Mouse (Mus musculus): ENCODE results near the gene Uxs1.
A peak's percentile ranks its signal among the peaks of the same experiment; 100 is the strongest.

Gene Uxs1

DNA sequence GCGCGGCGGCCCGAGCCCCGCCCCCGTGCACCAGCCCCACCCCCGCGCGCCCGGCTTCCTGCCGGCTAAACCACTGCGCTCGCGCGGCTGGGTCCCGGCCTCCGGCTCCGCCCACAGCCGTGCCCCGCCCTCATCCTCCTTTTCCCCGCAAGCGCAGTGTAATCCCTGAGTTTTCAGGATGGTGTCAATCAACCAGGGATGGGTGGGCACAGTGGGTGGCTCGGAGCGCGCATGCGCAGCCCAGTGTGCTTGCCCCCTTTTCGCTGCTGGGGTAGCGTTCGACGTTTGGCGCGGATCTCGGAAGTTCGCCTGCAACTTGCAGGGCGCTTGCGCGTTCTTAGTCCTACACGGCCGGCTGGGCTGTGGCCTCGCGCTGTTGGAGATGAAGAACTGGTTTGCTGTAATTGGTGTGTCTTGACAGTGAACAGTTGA, at the start of gene Uxs1:
Gene Uxs1, minus strand, starts transcription at position 38 of the 432 bp plus-strand sequence.
- peak; percentile 99 for DNase-seq

DNA sequence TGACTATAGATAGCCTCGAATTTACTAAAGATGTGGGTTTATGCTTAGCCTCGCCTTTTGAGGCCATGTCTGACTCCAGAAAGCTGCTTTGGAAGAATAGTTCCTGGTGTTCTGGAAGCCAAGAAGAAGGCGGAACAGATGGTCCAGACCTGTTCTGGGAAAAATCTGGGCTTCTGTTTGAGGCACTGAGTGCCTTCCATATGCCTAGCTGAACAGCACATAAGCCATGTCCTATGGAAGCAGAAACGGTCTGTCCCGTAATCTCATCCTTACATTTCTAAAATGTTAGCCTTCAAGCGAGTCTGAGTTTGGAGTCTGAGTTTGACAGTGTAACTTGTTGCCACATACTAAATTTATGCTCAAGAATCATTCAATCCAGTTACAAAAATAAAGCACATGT, 49.6 kb upstream of the Uxs1 start:
- DNase-seq, result no peak

DNA sequence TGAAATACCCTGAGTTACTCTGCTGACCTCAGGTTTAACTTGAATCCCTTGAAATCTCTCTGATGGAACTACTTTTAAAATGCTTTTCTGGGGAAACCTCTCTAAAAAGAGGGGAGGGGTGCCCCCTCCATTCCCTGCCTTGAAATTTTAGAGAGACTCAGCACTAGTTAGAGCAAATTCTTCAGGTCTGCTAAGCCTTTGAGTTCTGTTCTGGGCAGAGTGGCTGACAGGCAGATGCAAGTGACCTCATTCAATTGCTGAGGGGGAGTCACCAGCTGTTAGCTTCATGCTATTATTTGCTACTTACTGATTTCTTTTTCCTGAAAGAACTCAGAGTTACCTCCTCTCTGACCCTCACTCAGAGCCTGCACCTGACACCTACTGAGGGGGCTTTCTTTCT, 43.5 kb upstream of the Uxs1 start:
- DNase-seq, result no peak

DNA sequence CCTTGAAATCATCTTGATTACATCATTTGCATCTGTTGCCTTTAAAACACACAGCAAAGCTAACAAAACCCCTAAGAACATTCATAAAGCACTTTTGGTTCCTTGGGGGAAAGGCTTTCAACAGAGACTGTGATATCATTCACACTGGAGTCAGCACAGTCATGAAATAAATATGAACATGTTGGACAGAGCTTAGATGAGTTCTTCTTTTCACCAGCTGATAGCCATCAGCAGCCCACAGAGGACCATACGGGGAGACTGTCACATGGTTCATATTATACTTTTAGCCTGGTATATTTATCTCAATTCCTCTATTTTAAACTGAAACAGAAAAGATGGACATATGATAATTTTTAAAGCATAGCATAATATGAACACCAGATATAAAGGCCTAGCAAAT, 40.9 kb upstream of the Uxs1 start:
- no peak for DNase-seq

DNA sequence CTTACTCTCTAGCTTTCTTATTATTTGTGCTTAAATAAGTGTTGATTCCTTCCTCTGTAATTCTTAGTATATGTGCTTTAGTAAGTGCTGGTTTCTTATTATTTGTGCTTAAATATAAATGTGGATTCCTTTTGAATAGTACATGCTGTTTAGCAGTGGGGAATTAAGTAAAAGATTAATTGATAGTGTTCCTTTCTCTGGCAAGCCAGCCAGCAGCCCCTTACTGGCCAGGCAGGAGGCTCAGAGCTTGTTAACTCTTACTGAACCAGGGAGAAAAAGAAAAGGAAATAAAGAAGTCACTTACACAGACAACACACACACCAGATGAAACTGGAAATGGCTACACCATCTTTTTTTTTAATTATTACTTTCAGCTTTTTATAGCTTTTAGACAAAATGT, 37.2 kb upstream of the Uxs1 start:
- no peak for DNase-seq

DNA sequence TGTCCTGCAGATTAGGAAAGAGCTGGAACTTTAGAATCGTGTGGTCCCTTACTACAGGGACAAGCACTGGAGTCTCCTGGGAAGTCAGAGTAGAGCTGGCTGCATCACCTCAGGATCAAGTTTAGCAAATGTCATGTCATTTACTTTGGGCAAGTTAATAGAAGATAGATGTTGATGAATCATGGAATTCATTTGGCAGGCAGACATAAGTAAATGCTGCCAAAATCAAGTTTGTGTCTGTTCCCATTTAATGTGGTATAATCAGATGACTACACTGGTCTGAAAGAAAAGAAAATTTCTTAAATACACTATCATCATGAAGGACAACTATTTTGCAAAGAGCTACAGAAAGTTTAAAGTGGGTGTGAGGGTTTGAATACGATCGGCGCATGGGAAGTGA, 35.0 kb upstream of the Uxs1 start:
- DNase-seq, result no peak

DNA sequence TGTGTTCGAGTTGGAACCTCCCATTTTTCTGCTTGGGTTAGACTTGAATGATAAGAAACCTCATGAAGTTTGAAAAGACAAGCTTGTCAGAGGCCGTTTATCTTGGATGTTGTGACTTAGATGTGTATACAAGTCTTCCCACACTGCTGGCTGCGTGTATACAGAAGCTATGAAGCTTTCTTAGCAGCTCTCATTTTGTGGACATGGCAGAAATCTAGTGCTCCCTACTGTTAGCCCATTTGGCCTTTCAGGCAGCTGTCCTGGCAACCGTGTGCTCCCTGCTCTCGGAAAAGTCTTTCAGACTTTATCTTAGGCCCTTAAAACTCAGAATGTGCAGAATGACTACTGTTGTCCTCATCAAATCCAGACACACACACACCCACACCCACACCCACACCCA, 31.4 kb upstream of the Uxs1 start:
- DNase-seq, result no peak

DNA sequence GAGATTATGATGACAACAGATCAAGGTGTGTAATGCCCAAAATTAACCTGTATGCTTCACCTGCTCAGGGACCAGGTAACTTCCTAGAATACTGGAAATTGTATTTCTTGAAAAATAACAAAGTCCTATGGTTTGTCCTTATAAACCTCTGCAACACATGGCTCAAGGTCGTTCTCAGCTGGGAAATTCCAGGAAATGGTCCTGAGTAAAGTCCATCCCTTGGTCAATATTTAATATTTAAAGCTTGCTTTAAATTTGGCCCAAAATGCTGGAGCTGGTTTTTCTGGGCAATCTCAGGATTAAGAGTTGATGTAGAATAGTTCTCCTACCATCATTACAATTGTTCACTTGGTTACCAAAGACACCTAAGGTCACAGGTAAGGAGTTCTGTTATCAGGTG, 30.1 kb upstream of the Uxs1 start:
- no peak for DNase-seq

DNA sequence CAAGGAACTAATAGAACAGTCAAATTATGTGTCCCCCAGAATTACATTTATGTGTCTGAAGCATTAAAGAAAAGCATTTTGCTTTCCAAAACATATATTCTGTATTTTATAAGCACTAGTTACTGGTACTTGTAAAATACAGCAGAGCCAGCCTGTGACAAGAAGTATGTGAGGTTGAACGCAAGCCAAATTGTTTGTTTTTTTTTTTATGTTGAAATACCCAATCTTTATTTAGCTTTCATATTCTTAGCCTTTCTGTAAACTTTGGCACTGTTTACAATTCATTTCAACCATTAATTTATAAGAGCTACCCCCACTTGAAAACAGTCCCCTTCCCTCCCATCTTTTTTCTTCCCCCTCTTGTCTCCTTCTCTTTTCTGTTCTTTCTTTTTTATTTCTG, 28.0 kb upstream of the Uxs1 start:
- DNase-seq, result no peak

DNA sequence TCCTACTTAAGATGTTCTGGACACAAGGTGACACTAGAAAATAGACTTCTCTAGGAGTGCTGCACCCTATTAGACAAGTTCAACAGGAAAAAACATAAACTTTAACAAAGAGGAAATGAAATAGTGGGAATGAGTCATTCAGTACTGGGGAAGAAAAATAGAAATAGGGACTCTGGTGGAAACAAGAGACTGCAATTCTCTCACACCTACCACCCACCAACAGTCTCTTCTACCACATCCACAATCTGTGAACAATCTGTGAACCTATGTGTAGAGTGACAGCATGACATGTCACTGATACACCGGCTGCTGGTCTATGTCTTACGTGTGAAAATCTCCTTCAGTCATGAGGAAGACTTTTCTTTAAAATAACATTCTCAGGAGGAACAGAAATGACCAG, 15.8 kb upstream of the Uxs1 start:
- DNase-seq, result no peak

DNA sequence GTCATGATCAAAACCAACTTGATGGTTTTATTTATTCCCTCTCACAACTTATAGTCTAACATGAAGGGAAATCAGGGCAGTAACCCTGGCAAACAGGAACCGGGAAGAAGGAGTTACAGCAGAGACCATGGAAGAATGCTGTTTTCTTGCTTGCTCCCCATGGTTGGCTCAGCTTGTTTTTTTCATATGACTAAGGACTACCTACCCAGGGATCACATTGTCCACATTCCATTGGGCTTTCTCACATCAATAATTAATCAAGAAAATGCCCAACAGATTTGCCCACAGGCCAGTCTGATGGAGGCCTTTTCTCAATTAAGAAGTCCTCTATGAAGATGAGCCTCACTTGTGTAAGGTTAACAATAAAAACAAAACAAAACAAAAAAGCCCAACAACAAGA, 9.6 kb upstream of the Uxs1 start:
- no peak for DNase-seq

DNA sequence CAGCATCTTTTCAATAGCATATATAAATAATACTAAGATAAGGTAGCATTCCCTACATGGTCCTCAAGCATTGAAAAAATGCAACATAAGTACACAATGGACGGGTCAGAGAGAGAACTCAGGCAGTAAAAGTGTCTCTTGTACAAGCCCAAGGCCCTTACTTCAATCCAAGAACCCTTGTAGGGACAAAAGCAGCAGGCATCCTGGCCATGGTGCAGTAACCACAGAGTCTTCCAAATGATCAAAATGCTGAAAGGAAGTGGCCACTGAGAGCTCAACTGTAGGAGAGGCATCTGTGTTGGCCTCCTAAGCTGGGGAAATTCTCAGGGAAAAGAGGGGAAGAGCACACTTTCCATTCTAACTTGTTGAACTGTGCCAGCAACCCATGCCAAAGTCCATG, 2.5 kb upstream of the Uxs1 start:
- DNase-seq, result no peak

DNA sequence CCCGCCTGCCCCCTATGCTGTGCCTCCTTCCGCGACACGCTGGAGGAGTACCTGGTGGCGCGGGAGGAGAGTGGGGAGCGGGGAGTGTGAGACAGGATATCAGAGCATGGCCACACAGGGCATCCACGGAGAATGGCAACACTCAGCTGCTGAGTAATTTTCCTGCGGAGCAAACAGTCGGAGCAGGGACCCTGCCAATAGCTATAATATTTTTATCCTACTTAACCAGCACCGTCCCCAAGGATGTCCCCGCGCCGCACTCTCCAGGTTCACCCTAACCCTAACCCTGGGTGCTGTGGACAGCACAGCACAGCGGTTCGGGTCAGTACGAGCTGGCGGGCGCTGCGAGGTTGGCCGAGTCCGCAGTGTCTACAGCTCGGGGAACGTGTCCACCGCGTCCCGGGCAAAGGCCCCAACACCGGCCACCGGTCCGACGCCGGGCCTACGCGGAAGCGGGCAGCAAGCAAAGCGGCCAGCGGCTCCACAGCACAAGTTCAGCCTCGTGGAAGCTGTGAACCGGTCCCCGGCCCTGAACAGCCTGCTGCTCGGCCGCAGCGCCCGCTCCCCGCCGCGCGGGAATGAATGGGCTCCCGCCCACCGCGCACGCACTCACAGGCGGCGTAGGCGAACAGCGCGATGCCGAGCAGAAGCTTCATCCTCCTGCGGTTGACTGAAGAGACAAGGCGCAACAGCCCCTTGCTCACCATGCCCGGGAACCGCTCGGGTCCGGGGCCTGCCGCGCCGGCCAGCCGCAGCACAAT, 418 bp downstream of the Uxs1 start:
- peak; percentile 35 to 36 for DNase-seq

DNA sequence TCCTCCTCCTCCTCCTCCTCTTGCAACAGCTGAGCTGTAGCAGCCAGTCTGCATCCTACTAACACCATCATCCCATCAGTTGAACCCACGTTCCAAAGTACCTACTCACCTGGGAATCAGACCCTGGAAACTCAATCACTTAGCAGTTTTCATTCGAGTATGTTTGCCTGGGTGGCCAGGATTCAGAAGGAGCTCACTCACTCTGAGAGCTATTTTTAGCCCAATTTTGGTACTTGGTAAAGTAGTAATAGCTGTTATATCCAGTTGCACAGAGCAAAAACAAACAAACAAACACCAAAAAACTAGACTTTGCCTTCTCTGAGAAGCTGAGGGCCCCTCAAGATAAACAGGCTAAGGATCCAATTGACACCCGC, 985 bp downstream of the Uxs1 start:
- no peak for DNase-seq

DNA sequence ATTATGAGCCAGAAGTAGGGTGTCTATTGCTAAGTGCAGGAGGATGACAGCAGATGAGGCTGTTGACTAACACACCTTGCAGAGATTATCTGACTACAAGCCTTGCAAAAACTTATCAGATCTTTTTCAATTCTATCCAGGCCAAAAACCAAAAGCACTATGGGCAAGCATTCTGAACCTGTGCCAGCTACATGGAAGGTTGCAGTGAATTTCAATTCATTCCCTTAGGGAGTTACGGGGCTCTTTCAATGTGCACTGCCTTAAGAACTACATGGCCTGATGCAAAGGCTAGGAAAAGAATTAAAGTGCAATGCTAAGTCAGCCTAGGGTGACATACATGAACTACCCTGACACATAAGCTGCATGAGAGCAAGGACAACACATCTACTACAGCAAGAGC, 4.2 kb downstream of the Uxs1 start:
- no peak for DNase-seq

DNA sequence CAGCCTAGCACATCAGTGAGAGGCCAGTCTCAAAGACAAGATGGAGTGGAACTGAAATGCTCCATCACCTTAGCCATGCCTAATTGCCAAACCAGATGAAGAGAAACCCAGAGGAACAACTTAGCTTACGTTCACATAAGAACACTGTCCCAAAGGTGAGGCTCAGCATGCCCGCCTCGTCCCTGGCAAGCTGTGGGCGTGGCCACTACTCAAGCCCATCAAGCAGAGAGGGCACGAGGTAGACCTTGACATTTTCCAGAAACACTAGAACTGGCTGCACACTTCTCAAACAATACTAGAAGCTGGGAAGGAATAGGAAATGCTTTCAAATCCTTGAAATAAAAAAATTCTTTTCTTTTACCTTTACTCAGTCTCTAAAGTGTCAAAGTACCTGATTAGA, 5.0 kb downstream of the Uxs1 start:
- DNase-seq, result no peak

DNA sequence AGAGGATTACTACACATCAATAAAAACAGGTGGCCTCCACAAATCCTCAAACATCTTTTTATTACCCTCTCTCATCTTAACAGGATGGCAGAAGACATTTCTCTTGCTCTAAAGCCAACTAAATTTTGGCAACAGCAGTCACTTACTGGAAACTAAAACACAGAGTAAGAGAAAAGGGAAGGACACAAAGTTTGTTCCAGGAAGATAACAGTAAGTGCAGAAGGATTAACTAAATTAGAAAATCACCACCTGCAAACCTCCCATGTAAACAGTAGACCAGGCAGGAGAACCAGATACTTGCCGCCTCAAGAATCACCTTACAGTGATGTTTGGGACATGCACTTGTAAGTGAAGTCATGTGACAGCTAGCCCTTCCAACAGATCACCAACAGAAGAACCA, 5.8 kb downstream of the Uxs1 start:
- DNase-seq, result no peak

DNA sequence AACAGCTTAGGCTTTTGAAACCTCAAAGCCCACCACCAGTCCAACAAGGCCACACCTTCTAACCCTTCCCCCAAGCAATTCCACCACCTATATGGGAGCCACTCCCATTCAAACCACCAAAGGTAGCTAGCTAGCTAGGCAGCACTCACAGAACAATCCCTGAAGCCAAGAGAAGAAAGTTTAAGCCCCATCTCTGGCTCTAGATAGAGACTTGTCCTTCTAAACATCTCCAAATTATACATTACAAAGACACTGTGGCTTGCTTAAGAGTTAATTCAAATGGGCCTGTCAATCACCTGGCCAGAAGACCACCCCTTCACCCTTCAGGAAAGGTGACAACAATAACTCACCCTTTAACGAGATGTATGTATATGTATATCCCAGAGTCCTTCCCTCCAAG, 7.0 kb downstream of the Uxs1 start:
- no peak for DNase-seq

DNA sequence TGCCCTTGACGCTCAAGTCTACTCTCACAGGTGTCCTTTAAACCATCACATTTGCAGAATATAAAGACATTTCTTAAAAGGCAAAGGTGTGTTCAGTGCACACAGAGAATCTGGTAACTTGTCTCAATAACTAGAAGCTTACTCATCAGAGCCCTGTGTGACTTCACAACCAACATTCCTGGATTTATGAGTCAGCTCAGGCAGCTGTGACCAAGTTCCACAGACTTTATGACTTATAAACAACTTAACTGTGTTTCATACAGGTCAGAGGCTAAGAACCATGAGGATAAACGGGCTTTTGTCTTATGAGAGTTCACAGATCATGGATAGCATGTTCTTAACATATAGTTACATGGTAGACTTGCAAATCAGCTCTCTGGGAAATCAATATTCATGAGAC, 8.5 kb downstream of the Uxs1 start:
- DNase-seq, result no peak

DNA sequence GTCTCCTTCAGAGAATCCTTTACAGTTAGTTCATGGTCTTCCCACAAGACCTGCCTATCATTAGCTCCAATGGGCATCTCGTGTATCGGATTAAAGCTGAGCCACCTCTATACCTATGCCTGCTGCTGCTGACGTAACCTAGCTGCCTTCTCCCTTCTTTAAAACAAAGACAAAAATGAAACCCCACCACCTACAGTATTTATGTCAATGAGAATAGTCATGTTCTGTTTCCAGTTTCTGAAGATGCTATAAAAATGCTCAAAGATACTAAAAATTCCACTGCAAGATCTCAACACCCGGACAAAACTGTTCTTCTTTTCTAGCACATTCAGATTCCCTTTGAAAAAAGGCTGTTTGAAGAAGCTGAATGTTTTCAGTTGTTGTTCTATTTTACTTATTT, 9.2 kb downstream of the Uxs1 start:
- no peak for DNase-seq

DNA sequence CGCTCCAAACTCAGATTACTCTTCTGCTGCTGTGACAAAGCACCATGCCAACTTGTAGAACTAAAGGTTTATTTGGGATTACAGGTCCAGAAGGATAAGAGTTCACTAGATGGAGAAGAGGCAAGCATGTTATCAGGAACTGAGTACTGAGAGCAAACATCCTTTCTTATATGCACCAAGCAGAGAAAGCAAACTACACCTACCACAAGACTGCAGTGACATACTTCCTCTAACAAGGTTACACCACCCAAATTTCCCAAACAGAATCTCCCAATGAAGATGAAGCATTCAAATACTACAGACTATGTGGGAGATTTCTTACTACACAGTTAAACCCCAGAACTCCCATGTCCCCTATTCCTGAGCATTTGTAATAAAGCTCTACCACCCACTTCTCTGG, 15.8 kb downstream of the Uxs1 start:
- DNase-seq, result no peak

DNA sequence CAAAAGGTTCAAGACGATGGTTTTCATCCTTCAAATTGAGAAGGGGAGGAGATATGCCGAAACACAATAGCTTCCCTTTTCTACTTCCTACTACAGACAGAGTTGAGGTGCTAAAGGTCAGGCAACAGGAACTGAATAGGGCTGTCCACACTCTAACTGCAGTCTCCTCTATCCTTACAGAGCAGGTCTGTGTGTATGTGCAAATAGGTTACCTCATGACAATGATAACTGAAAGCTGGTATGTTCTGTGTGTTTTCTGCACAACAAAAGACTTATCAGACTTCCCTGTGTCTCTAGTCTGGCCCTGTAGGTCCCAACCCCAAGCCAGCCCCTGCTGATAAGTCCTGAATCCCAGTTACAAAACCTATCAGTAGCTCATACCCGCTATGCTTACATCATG, 16.5 kb downstream of the Uxs1 start:
- peak in 1 of 2 experiments; percentile 6 for DNase-seq

DNA sequence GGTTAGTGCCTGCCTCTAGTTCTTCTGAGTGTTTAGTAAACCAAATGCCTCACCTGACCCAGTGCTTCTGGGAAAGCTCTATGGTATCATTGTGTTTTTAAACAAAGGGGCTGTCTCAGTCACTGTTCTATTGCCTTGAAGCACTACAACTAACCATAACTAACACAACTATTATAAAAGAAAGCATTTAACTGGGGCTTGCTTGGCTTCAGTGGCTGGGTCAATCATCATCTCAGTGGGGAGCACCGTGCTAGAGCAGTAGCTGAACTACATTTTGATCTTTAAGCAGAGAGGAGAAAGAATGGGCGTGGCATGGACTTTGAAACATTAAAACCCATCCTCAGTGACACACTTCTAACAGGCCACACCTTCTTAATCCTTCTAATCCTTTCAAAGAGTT, 18.2 kb downstream of the Uxs1 start:
- DNase-seq, result no peak

DNA sequence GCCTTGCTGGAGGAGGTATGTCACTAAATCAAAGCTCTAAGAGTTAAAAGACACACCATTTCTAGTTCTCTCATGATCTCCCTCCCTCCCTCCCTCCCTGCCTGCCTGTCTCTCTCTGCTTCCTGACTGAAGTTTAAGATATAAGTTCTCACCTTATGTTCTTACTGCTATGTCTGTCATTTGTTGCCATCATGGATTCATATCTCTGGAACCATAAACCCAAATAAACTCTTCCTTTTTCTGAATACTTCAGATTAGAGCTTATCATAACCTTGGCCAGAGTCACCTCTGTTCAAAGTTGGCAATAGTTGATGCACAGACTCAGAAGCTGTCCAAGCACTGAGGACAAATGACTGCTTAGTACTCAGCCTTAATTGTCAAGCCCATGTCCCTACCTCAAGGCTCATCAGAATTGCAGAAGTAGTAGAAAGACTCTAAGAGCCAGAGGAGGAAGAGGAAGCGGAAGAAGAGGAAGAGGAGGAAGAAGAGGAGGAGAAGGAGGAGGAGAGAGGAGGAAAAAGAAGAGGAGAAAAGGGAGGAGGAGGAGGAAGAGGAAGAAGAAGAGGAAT, 23.6 kb downstream of the Uxs1 start:
- no peak for DNase-seq

DNA sequence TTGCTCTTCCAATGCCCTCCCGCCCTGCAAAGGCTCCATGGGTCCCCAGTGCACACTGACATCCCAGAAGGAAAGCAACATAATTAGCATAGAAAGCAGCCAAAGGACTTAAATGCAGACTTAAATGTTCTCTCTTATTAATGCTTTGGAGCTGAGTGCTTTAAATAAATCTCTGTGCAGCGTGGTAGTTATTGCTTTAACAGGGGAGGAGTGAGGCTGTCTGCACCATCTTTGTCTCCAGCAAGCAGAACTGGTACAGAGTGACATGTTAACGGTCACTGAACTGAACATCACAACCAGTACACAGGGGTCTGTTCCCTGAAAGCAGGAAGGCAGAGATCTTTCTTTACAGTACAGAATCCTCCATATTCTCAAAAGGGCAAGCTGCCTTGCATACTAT, 29.6 kb downstream of the Uxs1 start:
- no peak for DNase-seq

All from lung, postnatal 4 days (tissue).